Mouse (Mus musculus) neural tube, embryonic 12.5 days (tissue): Measurements from ENCODE around the gene Adarb1. TPM values are rescaled to one million over a fixed set of nuclear protein-coding genes. Genes with fewer than 3 reads are reported as not detected.
A peak's percentile ranks its signal among the peaks of the same experiment; 100 is the strongest.

Experiments used
- ATAC-seq: fragments of 200-750 bp; cut with Nextera tagmentation; 2 replicates; pipeline ENCODE4 v1.8.0; 2017; ENCODE audit warnings: low read depth, mild to moderate bottlenecking, moderate TSS enrichment, moderate library complexity; ENCODE audit not compliant: low FRiP score
- H3K27ac ChIP-seq: fragments of 300-500 bp; sonication (generic); 2 replicates; pipeline ENCODE4 v1.5.1; 2016
- H3K27me3 ChIP-seq: fragments of 300-500 bp; sonication (generic); replicated peaks from 2 replicates; pipeline ENCODE4 v1.6.1; 2016; ENCODE audit warnings: mild to moderate bottlenecking
- H3K36me3 ChIP-seq: fragments of 300-500 bp; sonication (generic); 2 replicates; pipeline ENCODE4 v1.6.1; 2016; ENCODE audit warnings: mild to moderate bottlenecking
- H3K4me1 ChIP-seq: fragments of 300-500 bp; sonication (generic); 2 replicates; pipeline ENCODE4 v1.6.1; 2016
- H3K4me2 ChIP-seq: fragments of 300-500 bp; sonication (generic); replicated peaks from 2 replicates; pipeline ENCODE4 v1.6.1; 2016; ENCODE audit warnings: mild to moderate bottlenecking
- H3K4me3 ChIP-seq: fragments of 300-500 bp; sonication (generic); 2 replicates; pipeline ENCODE4 v1.5.1; 2016
- H3K9ac ChIP-seq: fragments of 300-500 bp; sonication (generic); 2 replicates; pipeline ENCODE4 v1.6.1; 2016; ENCODE audit warnings: mild to moderate bottlenecking
- H3K9me3 ChIP-seq: fragments of 300-500 bp; sonication (generic); 2 replicates; pipeline ENCODE4 v1.6.1; 2016; ENCODE audit warnings: mild to moderate bottlenecking
- WGBS: fragments of 180-500 bp; shearing (Covaris S2); methylation state at CpG from one replicate; pipeline ENCODE4 v1.1.7; 2016; 5-methylcytosine and 5-hydroxymethylcytosine counted together
- polyA plus RNA-seq: library from polyadenylated mRNA; unstranded; fragments of >200 nt; fragmentation: Nextera tagmentation; extraction: Ambion mirVana; gene quantifications from 2 replicates; pipeline ENCODE4 v1.2.1, GENCODE M21; 2016

The Adarb1 gene
- polyA plus RNA-seq, 1 experiment from 2014 or later, result 9.2 TPM

DNA sequence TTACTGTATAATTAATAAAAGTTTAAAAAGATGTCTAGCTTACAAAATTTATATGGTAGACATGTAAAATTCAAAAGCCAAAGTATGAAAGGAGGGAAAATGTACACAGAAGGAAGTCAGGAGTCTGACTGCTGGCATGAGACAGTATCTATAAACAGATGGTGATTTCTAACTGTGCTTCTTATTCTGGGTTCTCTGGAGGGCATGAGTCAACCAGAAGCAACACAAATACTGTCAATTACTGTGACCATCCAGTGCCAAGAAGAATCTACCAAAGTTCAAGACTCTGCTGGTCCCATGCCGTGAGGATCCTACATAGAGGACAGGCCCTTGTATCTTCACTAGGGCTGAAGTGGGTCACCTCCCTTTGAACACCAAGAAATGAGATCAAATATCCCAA, 43.1 kb downstream of the Adarb1 start:
- no peak for ATAC-seq
- 89% methylated on average over 1 of the region's 1 CpGs for WGBS
- H3K9me3 ChIP-seq, result no peaks in the 10 kb centered on the region
- no peak overlapping the region for H3K27ac ChIP-seq
- no peak overlapping the region for H3K4me2 ChIP-seq
- H3K27me3 ChIP-seq, result no peaks in the 10 kb centered on the region
- H3K4me1 ChIP-seq, result no peaks in the 10 kb centered on the region
- H3K36me3 ChIP-seq, result no peaks in the 10 kb centered on the region
- H3K4me3 ChIP-seq, result no peak overlapping the region
- no peak overlapping the region for H3K9ac ChIP-seq

- no peaks in the 10 kb centered on the region for H3K27me3 ChIP-seq
- ATAC-seq, result no peak
- no peak overlapping the region for H3K4me3 ChIP-seq
- H3K36me3 ChIP-seq, result no peaks in the 10 kb centered on the region
- H3K4me1 ChIP-seq, result no peaks in the 10 kb centered on the region
- no peaks in the 10 kb centered on the region for H3K9me3 ChIP-seq
- H3K4me2 ChIP-seq, result no peak overlapping the region
- 93% methylated on average over 5 of the region's 5 CpGs for WGBS
- H3K9ac ChIP-seq, result no peak overlapping the region
- no peak overlapping the region for H3K27ac ChIP-seq
Measured at GRCm38 (mm10) chr10:77374407-77374806, 43.7 kb downstream of the Adarb1 start.

DNA sequence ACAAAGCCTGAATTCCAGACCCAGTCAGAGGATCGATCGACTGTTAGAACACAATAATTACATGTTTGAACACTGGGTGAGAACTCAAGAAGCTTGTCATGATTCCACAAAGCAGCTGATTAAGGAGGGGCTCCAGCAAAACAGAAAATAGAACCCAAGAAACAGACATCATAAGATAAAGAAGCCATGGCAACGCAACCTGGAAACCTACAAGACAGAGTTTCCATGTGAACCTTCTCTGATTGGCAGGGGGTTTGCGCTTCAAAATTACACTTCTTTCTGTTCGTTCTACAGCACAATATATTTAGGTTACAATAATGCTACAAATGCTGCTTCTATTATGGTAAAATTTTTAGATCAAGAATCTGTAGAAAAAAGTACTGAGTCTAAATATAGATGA, 47.9 kb downstream of the Adarb1 start:
- H3K27ac ChIP-seq, result no peak overlapping the region
- WGBS, result 93% methylated on average over 5 of the region's 5 CpGs
- H3K4me2 ChIP-seq, result no peak overlapping the region
- H3K9ac ChIP-seq, result no peak overlapping the region
- H3K27me3 ChIP-seq, result no peaks in the 10 kb centered on the region
- H3K4me1 ChIP-seq, result no peaks in the 10 kb centered on the region
- no peaks in the 10 kb centered on the region for H3K36me3 ChIP-seq
- no peaks in the 10 kb centered on the region for H3K9me3 ChIP-seq
- no peak for ATAC-seq
- H3K4me3 ChIP-seq, result no peak overlapping the region

DNA sequence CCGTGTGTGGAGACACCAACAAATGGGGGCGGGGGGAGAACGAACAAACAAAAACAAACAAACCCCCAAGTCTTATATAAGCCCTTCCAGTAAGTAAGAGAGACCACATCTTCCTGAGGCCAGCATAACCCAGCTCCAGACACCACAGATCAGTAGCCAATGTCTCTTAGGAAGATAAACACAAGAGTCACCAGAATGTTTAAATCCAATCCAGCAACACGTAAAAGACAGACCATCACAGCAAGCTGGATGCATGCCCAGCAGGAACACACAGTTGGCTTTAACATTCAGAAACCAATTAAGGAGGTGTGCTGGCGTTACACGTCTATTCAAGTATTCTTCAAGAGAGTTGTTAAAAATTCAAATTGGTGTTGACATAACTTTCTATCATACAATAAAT, 50.1 kb downstream of the Adarb1 start:
- 72% methylated on average over 6 of the region's 6 CpGs for WGBS
- Histone ChIP-seq H3K4me3 (no peak overlapping the region), H3K27me3 (no peaks in the 10 kb centered on the region)

GRCm38 (mm10) chr10:77366959-77367358, 51.1 kb downstream of the Adarb1 start:
- ATAC-seq, result no peak
- no peaks in the 10 kb centered on the region for H3K36me3 ChIP-seq
- no peaks in the 10 kb centered on the region for H3K27me3 ChIP-seq
- no peak overlapping the region for H3K9ac ChIP-seq
- WGBS, result 94% methylated on average over 4 of the region's 4 CpGs
- H3K4me1 ChIP-seq, result no peaks in the 10 kb centered on the region
- H3K4me2 ChIP-seq, result no peak overlapping the region
- no peak overlapping the region for H3K4me3 ChIP-seq
- H3K9me3 ChIP-seq, result no peaks in the 10 kb centered on the region
- no peak overlapping the region for H3K27ac ChIP-seq

More for the DNA sequence above, 50.1 kb downstream of the Adarb1 start:
- no peak overlapping the region for H3K4me2 ChIP-seq
- no peaks in the 10 kb centered on the region for H3K9me3 ChIP-seq
- no peak overlapping the region for H3K27ac ChIP-seq
- no peaks in the 10 kb centered on the region for H3K4me1 ChIP-seq
- H3K9ac ChIP-seq, result no peak overlapping the region
- no peak for ATAC-seq
- H3K36me3 ChIP-seq, result no peaks in the 10 kb centered on the region

DNA sequence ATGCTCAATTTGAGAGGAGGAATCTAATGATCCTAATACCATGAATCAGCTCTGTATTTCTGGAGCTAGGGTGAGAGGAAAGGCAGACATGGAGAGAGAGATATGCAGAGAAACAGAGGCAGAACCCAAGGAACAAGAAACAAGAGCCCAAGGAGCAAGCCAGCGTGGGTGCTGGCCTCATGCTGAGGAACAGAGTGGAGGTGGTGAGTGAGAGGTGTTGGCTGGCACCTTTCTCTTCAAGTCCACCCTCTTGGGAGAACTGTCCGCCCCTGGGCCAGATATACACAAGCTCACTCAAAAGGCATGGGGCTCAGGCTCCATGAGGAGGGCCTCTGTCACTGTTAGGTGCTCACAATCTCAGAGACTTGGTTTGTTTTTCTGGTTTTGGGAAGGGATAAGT, 52.9 kb downstream of the Adarb1 start:
- Histone ChIP-seq H3K4me3 (no peak overlapping the region), H3K36me3 (no peaks in the 10 kb centered on the region), H3K9me3 (no peaks in the 10 kb centered on the region), H3K27ac (no peak overlapping the region), H3K4me1 (no peaks in the 10 kb centered on the region), H3K4me2 (no peak overlapping the region), H3K9ac (no peak overlapping the region), H3K27me3 (no peaks in the 10 kb centered on the region)
- no peak for ATAC-seq
- WGBS, result 94% methylated on average over 2 of the region's 2 CpGs

DNA sequence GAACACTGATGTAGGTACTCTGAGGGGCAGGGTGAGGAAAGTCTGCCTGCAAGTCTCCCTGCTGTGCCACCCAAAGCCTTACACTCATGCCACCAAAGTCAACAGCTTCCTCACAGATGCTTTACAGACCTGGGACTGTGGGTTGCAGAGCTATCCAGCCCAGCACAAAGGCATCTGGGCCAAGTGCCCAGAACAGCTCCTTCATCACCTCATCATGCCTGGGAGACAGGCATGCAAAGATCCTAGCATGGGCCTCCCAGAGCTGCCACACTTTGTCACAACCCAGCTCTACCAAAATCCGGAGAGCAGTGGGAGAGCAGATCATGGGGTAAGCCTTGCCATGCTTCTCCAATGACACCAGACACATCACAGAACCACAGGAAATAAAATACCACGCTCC, 57.6 kb downstream of the Adarb1 start:
- no peak overlapping the region for H3K4me2 ChIP-seq
- H3K27ac ChIP-seq, result no peak overlapping the region
- no peak for ATAC-seq
- H3K9ac ChIP-seq, result no peak overlapping the region
- H3K9me3 ChIP-seq, result no peaks in the 10 kb centered on the region
- H3K27me3 ChIP-seq, result no peaks in the 10 kb centered on the region
- 84% methylated on average over 2 of the region's 2 CpGs for WGBS
- H3K36me3 ChIP-seq, result no peaks in the 10 kb centered on the region
- no peak overlapping the region for H3K4me3 ChIP-seq
- no peaks in the 10 kb centered on the region for H3K4me1 ChIP-seq

DNA sequence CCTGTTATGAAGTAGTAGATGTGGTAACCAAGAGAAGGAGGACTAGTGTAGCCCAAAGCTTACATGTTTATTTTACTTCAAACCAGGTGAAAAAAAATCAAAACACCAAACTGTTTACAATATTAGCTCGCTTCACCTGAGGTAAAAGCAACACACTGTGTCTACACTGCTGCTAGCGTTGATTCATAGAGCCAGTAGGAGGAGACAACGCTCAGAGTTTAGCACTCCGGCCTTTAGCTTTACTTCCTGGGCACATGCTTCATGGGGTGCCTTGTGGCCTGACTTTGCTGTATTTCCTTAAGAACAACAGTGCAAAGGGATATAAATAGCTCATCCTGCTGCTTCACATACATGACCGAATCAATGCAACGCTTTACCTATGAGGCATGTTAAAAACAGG, 60.1 kb downstream of the Adarb1 start:
- Histone ChIP-seq H3K4me1 (no peaks in the 10 kb centered on the region), H3K9me3 (no peaks in the 10 kb centered on the region), H3K27ac (no peak overlapping the region), H3K4me3 (no peak overlapping the region), H3K9ac (no peak overlapping the region), H3K27me3 (no peaks in the 10 kb centered on the region), H3K4me2 (no peak overlapping the region), H3K36me3 (no peaks in the 10 kb centered on the region)
- WGBS, result 87% methylated on average over 6 of the region's 6 CpGs
- ATAC-seq, result no peak

GRCm38 (mm10) chr10:77353031-77353745, 64.9 kb downstream of the Adarb1 start:
- Histone ChIP-seq H3K9ac (no peak overlapping the region), H3K4me3 (no peak overlapping the region), H3K9me3 (no peaks in the 10 kb centered on the region), H3K4me2 (no peak overlapping the region), H3K27me3 (no peaks in the 10 kb centered on the region), H3K4me1 (no peaks in the 10 kb centered on the region), H3K36me3 (no peaks in the 10 kb centered on the region), H3K27ac (no peak overlapping the region)
- peak; percentile 48; the same call in 1 of the 2 replicates for ATAC-seq
- WGBS, result 85% methylated on average over 6 of the region's 6 CpGs

GRCm38 (mm10) chr10:77342842-77343241, 75.2 kb downstream of the Adarb1 start:
- ATAC-seq, result no peak
- Histone ChIP-seq H3K9ac (no peak overlapping the region), H3K4me2 (no peak overlapping the region), H3K27me3 (no peaks in the 10 kb centered on the region), H3K4me3 (no peak overlapping the region), H3K27ac (no peak overlapping the region), H3K36me3 (no peaks in the 10 kb centered on the region), H3K4me1 (no peaks in the 10 kb centered on the region), H3K9me3 (no peaks in the 10 kb centered on the region)
- 86% methylated on average over 3 of the region's 3 CpGs for WGBS

- no peak for ATAC-seq
- Histone ChIP-seq H3K4me3 (no peak overlapping the region), H3K27ac (no peak overlapping the region), H3K9me3 (no peaks in the 10 kb centered on the region), H3K27me3 (no peaks in the 10 kb centered on the region), H3K4me2 (no peak overlapping the region), H3K4me1 (no peaks in the 10 kb centered on the region), H3K9ac (no peak overlapping the region), H3K36me3 (no peaks in the 10 kb centered on the region)
Measured at GRCm38 (mm10) chr10:77341711-77342110, 76.4 kb downstream of the Adarb1 start.

- Histone ChIP-seq H3K27ac (no peak overlapping the region), H3K4me2 (no peak overlapping the region), H3K9me3 (no peaks in the 10 kb centered on the region), H3K4me1 (no peaks in the 10 kb centered on the region), H3K36me3 (no peaks in the 10 kb centered on the region), H3K27me3 (no peaks in the 10 kb centered on the region), H3K9ac (no peak overlapping the region), H3K4me3 (no peak overlapping the region)
- 95% methylated on average over 4 of the region's 4 CpGs for WGBS
- no peak for ATAC-seq
Measured at GRCm38 (mm10) chr10:77341059-77341458, 77.0 kb downstream of the Adarb1 start.

- H3K4me3 ChIP-seq, result peak overlapping the region; percentile 29
- no peak overlapping the region for H3K27ac ChIP-seq
- no peaks in the 10 kb centered on the region for H3K4me1 ChIP-seq
- H3K4me2 ChIP-seq, result peak overlapping the region; percentile 73
- H3K9ac ChIP-seq, result 0 out of 2 replicates have a peak overlapping the region, but pooled peaks have one; percentile 33
- 0 out of 2 replicates have a peak, but pooled peaks have one; percentile 48 for ATAC-seq
- 2% methylated on average over 18 of the region's 18 CpGs for WGBS
- no peaks in the 10 kb centered on the region for H3K27me3 ChIP-seq
- no peaks in the 10 kb centered on the region for H3K9me3 ChIP-seq
- no peaks in the 10 kb centered on the region for H3K36me3 ChIP-seq
Measured at GRCm38 (mm10) chr10:77339871-77340341, 78.2 kb downstream of the Adarb1 start.
